Mouse (Mus musculus) embryonic facial prominence, embryonic 15.5 days (tissue): ENCODE results near the gene Sept12. TPM values are rescaled to one million over a fixed set of nuclear protein-coding genes. Genes with fewer than 3 reads are reported as not detected.

ENCODE experiments used
- ATAC-seq: fragments of 200-750 bp; cut with Nextera tagmentation; 2 replicates; pipeline ENCODE4 v1.8.0; 2017; ENCODE audit warnings: low read depth, moderate TSS enrichment; ENCODE audit not compliant: insufficient number of reproducible peaks, low FRiP score, low TSS enrichment
- H3K27ac ChIP-seq: fragments of 300-500 bp; sonication (generic); replicated peaks from 2 replicates; pipeline ENCODE4 v1.5.1; 2015; ENCODE audit warnings: mild to moderate bottlenecking, inconsistent platforms
- H3K27me3 ChIP-seq: fragments of 300-500 bp; sonication (generic); 2 replicates; pipeline ENCODE4 v1.6.1; 2015; ENCODE audit warnings: inconsistent platforms
- H3K36me3 ChIP-seq: fragments of 300-500 bp; sonication (generic); 2 replicates; pipeline ENCODE4 v1.6.1; 2015; ENCODE audit warnings: mild to moderate bottlenecking, inconsistent platforms
- H3K4me1 ChIP-seq: fragments of 300-500 bp; sonication (generic); 2 replicates; pipeline ENCODE4 v1.6.1; 2015; ENCODE audit warnings: inconsistent platforms
- H3K4me2 ChIP-seq: fragments of 300-500 bp; sonication (generic); replicated peaks from 2 replicates; pipeline ENCODE4 v1.6.1; 2015; ENCODE audit warnings: mild to moderate bottlenecking, inconsistent platforms
- H3K4me3 ChIP-seq: fragments of 300-500 bp; sonication (generic); replicated peaks from 2 replicates; pipeline ENCODE4 v1.5.1; 2015; ENCODE audit warnings: mild to moderate bottlenecking, inconsistent platforms
- H3K9ac ChIP-seq: fragments of 300-500 bp; sonication (generic); 2 replicates; pipeline ENCODE4 v1.6.1; 2015; ENCODE audit warnings: inconsistent platforms
- H3K9me3 ChIP-seq: fragments of 300-500 bp; sonication (generic); replicated peaks from 2 replicates; pipeline ENCODE4 v1.6.1; 2016; ENCODE audit warnings: inconsistent platforms
- WGBS: fragments of 180-500 bp; shearing (Covaris S2); methylation state at CpG from one replicate; pipeline ENCODE4 v1.1.7; 2015; 5-methylcytosine and 5-hydroxymethylcytosine counted together
- polyA plus RNA-seq: library from polyadenylated mRNA; unstranded; fragments of >200 nt; fragmentation: Nextera tagmentation; extraction: Ambion mirVana; gene quantifications from 2 replicates; pipeline ENCODE4 v1.2.1, GENCODE M21; 2015

Sept12 gene
- polyA plus RNA-seq, 1 experiment from 2014 or later, result not detected

DNA sequence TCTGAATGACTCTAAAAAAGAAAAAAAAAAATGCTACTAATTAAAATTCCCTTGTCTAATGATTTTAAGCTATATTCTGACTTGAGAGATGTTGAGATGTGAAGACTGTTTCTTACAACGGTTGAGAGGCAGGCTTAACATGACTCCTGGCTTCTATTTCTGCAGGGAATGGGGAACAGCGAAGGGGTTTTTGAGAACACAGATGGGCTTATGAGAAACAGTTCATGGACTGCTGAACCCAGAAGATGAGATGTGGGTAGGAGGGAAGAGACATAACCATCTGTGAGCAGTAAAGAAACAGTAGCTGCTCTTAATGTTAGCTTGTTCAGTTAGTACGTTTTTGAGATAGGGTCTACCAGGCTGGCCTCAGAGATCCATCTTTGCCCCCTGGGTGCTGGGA is 41.0 kb downstream of the Sept12 start:
- no peak overlapping the region for H3K9ac ChIP-seq
- no peak overlapping the region for H3K4me3 ChIP-seq
- H3K9me3 ChIP-seq, result no peaks in the 10 kb centered on the region
- no peak overlapping the region for H3K27ac ChIP-seq
- H3K4me1 ChIP-seq, result 0 out of 2 replicates have a peak, but pooled peaks cover 2% of the 10 kb centered on the region
- peaks cover 67% of the 10 kb centered on the region for H3K36me3 ChIP-seq
- ATAC-seq, result no peak
- no peak overlapping the region for H3K4me2 ChIP-seq
- no peaks in the 10 kb centered on the region for H3K27me3 ChIP-seq
- 87% methylated on average over 3 of the region's 3 CpGs for WGBS

DNA sequence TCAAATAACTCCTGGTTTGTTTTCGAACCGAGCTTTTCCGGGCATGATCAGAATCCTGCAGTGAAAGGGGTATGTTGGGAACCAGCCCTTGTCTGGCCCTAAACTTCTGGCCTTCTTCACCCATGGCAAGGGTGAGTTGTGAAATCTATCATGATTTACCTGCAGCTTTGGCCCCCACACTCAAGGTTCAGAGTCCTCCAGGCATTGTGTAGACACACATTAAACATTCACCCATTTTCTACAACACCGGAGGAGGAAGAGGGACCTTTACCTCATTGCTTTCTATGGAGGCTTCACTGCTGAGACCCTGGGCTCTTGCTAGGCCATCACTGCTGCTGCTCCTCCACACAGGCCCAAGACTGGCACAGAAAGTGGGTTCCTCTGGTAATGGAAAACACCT is 50.3 kb downstream of the Sept12 start:
- Histone ChIP-seq H3K27me3 (no peaks in the 10 kb centered on the region), H3K9ac (no peak overlapping the region), H3K36me3 (peaks cover 85% of the 10 kb centered on the region), H3K4me2 (no peak overlapping the region), H3K4me3 (no peak overlapping the region), H3K9me3 (no peaks in the 10 kb centered on the region), H3K27ac (no peak overlapping the region), H3K4me1 (no peaks in the 10 kb centered on the region)
- ATAC-seq, result no peak
- WGBS, result 92% methylated on average over 4 of the region's 4 CpGs

DNA sequence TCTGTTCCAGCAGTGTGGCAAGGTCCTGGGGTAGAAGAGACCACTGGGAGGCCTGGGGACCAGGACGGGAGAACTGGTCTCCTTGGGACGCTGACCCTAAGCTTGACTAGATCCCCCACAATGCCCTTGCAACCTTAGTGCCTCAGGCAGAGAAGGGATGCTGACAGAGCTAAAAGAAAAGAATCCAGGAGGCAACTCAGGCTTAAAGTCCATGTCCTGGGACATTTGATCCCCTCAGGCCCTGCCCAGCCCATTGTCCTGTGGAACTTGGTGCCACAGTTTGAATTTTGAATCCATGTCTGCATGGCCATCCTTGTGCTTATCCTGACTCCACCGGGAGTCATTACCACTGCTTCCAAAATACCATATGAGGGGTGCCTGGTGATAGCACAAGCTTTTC is 51.5 kb downstream of the Sept12 start:
- Histone ChIP-seq H3K36me3 (peaks cover 87% of the 10 kb centered on the region), H3K27me3 (no peaks in the 10 kb centered on the region), H3K4me3 (no peak overlapping the region), H3K9ac (no peak overlapping the region), H3K4me1 (no peaks in the 10 kb centered on the region), H3K9me3 (no peaks in the 10 kb centered on the region), H3K4me2 (no peak overlapping the region), H3K27ac (no peak overlapping the region)
- 88% methylated on average over 3 of the region's 3 CpGs for WGBS
- no peak for ATAC-seq

DNA sequence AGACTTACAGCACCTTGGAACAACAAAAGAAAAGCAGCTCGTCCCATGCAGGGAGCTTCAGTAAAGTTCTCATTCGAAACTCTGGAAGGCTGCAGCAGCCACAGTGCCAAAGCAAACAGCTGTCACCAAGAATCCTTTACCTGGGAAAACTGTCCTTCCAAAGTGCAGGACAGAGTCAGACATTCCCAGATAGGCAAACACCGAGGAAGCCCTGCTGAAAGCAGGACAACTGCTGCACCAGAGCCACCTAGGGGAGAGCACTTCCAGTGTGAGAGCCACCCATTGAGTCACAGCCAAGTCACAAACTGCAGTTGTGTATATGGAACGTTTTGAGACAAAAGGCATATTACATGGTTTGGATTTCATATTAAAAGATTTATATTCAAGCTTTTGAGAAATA is 52.2 kb downstream of the Sept12 start:
- Histone ChIP-seq H3K9me3 (no peaks in the 10 kb centered on the region), H3K27me3 (no peaks in the 10 kb centered on the region), H3K36me3 (peaks cover 87% of the 10 kb centered on the region), H3K4me2 (no peak overlapping the region), H3K4me1 (peaks cover 3% of the 10 kb centered on the region), H3K9ac (no peak overlapping the region), H3K27ac (no peak overlapping the region), H3K4me3 (no peak overlapping the region)
- no peak for ATAC-seq
- WGBS, result 81% methylated on average over 4 of the region's 4 CpGs

DNA sequence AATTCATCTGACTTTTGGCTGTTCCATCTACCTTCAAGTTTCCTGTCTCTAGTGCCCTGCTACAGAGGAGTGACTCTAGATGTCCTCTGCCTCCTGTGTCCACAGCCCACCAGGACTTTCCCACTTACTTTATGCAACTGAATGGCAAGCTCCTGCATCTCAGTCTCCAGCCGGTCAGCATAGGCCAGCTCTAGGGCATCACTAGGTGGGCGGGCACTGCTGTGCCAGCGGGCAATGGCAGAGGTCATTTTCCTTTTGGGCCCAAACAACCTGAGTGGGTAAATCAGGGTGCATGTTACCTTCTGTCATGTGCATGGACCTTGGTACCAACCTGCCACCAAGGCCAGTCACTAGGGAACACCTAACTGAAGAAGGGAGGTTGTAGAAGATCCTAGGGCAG is 54.2 kb downstream of the Sept12 start:
- no peak overlapping the region for H3K4me3 ChIP-seq
- peaks cover 17% of the 10 kb centered on the region for H3K4me1 ChIP-seq
- peaks cover 78% of the 10 kb centered on the region for H3K36me3 ChIP-seq
- H3K4me2 ChIP-seq, result no peak overlapping the region
- H3K27ac ChIP-seq, result no peak overlapping the region
- H3K27me3 ChIP-seq, result no peaks in the 10 kb centered on the region
- H3K9me3 ChIP-seq, result no peaks in the 10 kb centered on the region
- H3K9ac ChIP-seq, result no peak overlapping the region
- WGBS, result 93% methylated on average over 3 of the region's 3 CpGs
- ATAC-seq, result no peak

DNA sequence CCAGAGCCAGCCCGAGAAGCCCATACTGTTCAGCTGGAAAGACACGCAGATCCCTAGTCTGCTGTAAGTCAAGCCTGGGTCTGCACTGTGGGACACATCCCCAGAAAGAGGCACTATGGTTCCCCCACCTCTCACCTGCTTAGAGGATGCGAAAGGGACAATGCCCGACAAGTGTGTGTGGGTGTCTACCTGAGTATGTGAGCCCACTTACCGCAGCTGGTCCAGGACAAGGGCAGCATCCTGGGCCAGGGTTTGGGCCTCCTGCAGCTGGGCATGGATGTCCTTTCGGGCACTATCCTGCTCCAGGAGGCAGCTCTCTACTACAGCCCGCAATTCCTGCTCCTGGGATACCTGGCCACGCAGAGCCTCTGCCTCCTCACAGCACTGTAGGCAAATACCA is 54.8 kb downstream of the Sept12 start:
- H3K27me3 ChIP-seq, result no peaks in the 10 kb centered on the region
- H3K4me3 ChIP-seq, result no peak overlapping the region
- H3K27ac ChIP-seq, result no peak overlapping the region
- H3K36me3 ChIP-seq, result peaks cover 74% of the 10 kb centered on the region
- H3K9ac ChIP-seq, result no peak overlapping the region
- WGBS, result 91% methylated on average over 8 of the region's 8 CpGs
- H3K4me2 ChIP-seq, result no peak overlapping the region
- no peaks in the 10 kb centered on the region for H3K9me3 ChIP-seq
- ATAC-seq, result no peak
- H3K4me1 ChIP-seq, result peaks cover 20% of the 10 kb centered on the region

DNA sequence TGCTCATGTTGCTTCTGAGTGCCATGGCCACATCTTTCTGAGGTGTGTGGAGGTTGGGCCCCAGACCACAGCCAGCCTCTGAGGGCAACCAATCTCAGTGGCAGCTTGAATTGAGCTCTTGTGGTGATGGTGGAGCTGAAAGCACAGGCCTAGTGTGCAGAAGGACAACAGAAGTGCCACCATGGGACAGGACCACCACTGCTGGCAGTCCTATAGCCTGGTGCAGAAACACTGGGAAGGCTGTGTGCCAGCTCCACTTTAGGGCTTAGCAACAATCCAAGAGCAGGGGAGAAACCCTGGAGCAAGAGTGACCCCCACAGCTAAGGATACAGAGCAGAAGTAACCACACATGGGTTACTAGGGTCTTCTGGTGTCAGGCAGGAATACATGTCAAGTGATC is 56.6 kb downstream of the Sept12 start:
- ATAC-seq, result no peak
- H3K4me2 ChIP-seq, result no peak overlapping the region
- H3K36me3 ChIP-seq, result peaks cover 73% of the 10 kb centered on the region
- H3K9ac ChIP-seq, result no peak overlapping the region
- H3K4me1 ChIP-seq, result peaks cover 21% of the 10 kb centered on the region
- H3K4me3 ChIP-seq, result no peak overlapping the region
- no peaks in the 10 kb centered on the region for H3K9me3 ChIP-seq
- H3K27ac ChIP-seq, result no peak overlapping the region
- no peaks in the 10 kb centered on the region for H3K27me3 ChIP-seq

DNA sequence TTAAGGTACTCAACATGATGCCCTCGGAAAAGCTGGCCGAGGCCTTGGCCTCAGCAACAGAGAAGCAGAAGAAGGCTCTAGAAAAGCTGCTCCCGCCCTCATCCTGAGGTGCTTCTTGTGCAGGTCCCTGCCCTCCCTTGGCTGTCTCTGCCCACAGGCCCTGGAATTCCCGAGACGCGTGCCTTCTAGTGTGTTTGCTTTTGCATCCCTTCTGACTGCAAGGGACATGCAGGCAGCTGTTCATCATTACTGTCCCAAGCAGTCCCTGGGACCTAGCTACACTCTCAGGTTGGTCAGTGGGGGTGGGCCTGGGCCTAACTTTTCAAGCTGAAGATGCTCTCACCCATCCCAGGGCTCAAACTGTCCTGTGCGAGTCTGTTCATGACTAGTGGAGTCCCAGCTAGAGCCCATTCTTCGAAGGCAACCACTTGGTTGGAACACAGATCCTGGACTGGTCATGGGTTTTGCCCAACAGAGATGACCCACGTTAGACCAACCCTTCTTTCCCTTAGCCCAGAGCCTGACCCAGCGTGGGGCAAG is 57.3 kb downstream of the Sept12 start:
- Histone ChIP-seq H3K4me2 (peak overlapping the region; percentile 79; the same call in 1 of the 2 replicates), H3K9me3 (no peaks in the 10 kb centered on the region), H3K27me3 (no peaks in the 10 kb centered on the region), H3K9ac (no peak overlapping the region), H3K4me1 (peaks cover 24% of the 10 kb centered on the region), H3K27ac (no peak overlapping the region), H3K36me3 (peaks cover 74% of the 10 kb centered on the region), H3K4me3 (peak overlapping the region; percentile 95; the same call in 1 of the 2 replicates)
- ATAC-seq, result no peak
- 82% methylated on average over 10 of the region's 10 CpGs for WGBS

DNA sequence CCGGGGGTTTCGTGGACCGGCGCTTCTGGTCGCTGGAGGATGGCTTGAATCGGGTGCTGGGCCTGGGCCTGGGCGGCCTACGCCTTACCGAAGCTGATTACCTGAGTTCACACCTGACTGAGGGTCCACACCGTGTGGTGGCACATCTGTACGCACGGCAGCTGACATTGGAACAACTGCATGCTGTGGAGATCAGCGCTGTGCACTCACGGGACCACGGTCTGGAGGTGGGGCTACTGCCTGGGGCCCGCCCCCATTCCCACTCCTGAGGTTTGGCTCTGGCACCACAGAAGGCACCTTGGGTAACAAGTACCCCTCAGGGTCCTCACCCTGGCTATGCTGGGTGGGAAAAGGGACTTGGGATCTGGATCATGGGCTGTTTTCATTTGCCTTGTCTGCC is 58.2 kb downstream of the Sept12 start:
- peak; percentile 52 for ATAC-seq
- H3K36me3 ChIP-seq, result peaks cover 75% of the 10 kb centered on the region
- no peaks in the 10 kb centered on the region for H3K27me3 ChIP-seq
- H3K27ac ChIP-seq, result peak overlapping the region; percentile 91
- 4% methylated on average over 16 of the region's 16 CpGs for WGBS
- no peaks in the 10 kb centered on the region for H3K9me3 ChIP-seq
- H3K9ac ChIP-seq, result peak overlapping the region; percentile 99
- H3K4me2 ChIP-seq, result peak overlapping the region; percentile 79
- H3K4me3 ChIP-seq, result peak overlapping the region; percentile 95
- H3K4me1 ChIP-seq, result peaks cover 24% of the 10 kb centered on the region

DNA sequence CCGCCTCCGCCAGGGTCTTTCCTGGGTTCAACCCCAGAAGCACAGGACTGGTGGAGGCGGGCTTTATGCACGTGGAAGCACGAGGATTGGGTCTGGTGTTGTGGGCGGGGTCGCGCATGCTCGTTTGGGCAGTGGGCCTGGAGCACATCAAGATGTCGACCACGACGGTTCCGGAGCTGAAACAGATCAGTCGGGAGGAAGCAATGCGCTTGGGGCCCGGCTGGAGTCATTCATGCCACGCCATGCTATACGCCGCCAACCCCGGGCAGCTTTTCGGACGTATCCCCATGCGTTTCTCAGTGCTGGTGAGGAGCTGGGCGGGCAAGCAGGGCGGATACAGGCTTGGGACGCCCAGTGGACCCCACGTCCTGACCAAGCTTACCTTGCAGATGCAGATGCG is 58.7 kb downstream of the Sept12 start:
- peak overlapping the region; percentile 91 for H3K27ac ChIP-seq
- WGBS, result under 1% methylated on average over 28 of the region's 28 CpGs
- peak; percentile 93 for ATAC-seq

DNA sequence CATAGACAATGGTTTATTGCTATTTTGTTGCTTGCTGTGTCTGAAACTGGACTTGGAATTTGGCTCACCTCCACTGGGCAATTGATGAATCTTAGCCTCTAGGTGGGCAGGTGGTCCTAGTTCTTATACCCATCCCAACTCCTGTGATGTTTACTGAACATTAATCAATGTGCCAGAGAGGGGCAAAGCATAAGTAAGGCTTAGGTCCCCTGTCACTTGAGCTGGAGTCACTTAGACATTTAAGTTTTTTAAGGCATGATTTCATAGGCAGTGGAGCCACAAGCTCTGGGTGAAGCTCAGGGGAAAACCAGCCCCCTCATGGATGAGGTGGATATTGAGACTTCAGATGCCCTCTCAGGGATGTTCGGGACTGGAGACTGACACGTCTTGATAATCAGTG is 59.2 kb downstream of the Sept12 start, which contains the start of gene Nudt16l1:
Gene Nudt16l1 (plus strand): TSS at position 301 of the 400 bp plus-strand sequence.
- H3K36me3 ChIP-seq, result peaks cover 77% of the 10 kb centered on the region

More for the DNA sequence above, 58.7 kb downstream of the Sept12 start:
- no peaks in the 10 kb centered on the region for H3K27me3 ChIP-seq
- peaks cover 24% of the 10 kb centered on the region for H3K4me1 ChIP-seq
- peaks cover 77% of the 10 kb centered on the region for H3K36me3 ChIP-seq
- no peaks in the 10 kb centered on the region for H3K9me3 ChIP-seq
- H3K4me2 ChIP-seq, result peak overlapping the region; percentile 79
- peak overlapping the region; percentile 95 for H3K4me3 ChIP-seq
- H3K9ac ChIP-seq, result peak overlapping the region; percentile 99

More for the DNA sequence above, 59.2 kb downstream of the Sept12 start, which contains the start of gene Nudt16l1:
- Histone ChIP-seq H3K27ac (peak within 1 kb of the TSS; percentile 91), H3K4me2 (peak within 1 kb of the TSS; percentile 79), H3K4me1 (peaks cover 24% of the 10 kb centered on the region), H3K27me3 (no peaks in the 10 kb centered on the region), H3K4me3 (peak within 1 kb of the TSS; percentile 95), H3K9me3 (no peaks in the 10 kb centered on the region), H3K9ac (peak within 1 kb of the TSS; percentile 99)
- ATAC-seq, result peak; percentile 0; the same call in 1 of the 2 replicates
- WGBS, result 4% methylated on average over 2 of the region's 2 CpGs
